ENCODE assay signal across 24 mouse cellular contexts in the genomic region with DNA sequence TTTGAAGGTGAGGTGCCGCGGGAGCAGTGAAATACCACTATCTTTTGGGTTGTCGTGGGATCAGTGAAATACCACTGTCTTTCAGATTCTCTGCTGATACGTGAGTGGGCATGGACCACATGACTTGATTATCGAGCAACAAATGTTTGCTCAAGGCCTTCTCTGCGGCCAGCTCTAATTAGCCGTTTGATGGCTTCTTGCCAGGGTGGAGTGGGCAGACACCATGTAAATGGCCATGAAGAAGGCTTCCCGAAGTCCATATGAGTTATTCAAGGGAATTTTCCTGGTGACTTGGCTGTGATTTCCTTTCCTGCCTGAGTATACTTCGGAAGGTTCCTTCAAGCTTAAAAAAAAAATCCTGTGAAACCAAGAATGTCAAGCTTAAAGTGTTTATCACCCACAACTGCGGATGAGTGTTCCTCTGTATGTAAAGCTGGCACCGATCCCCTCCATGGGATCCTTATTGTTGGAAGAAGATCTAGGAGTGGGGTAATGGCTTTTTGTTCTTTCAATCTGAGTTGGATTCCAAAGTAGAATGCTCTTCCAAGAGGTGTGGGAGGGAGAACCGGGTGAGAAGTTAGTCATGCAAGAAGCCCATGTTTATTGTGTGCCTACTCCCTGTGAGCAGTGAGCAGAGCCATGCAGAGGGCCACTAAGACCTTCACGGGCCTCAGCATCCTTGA.
DNase-seq lines count a peak whose midpoint lies in the region; ATAC-seq and TF ChIP-seq lines count a peak whose summit lies in the region.
"Had no signal": no experiment of that assay in that cellular context is flagged by ENCODE, and none has a peak within 500 bp of the region (broad histone marks: within the 10 kb centered on the region; RNA-seq: fewer than 3 reads in every experiment).

No protein-coding gene starts in this region.

- DNase-seq in cerebellum, postnatal 14 days: peak; percentile 50 to 53
- DNase-seq in cerebellum, postnatal 25 days: no peak
- peak; percentile 62 to 63 for DNase-seq in left cerebral cortex, adult 18-20 months (ENCODE audit: low spot score in 2 of 2)
- DNase-seq in left cerebral cortex, adult 11 months (ENCODE audit: low spot score): no peak
- DNase-seq in Muller cell, postnatal 12 days (ENCODE audit: inconsistent ontology term): peak; percentile 61
- DNase-seq in left cerebral cortex, adult 2 months (ENCODE audit: extremely low spot score in 1 of 2, low spot score in 2 of 2): peak in 1 of 2 experiments; percentile 45
- DNase-seq: adrenal gland, adult 2 months; cerebellum, adult 11 months; cerebellum, postnatal 36 days; heart, adult 11 months; kidney, adult 9 months; kidney, postnatal 4 days; thymus, adult 2 months had no signal

- H3K36me3 ChIP-seq in liver, embryonic 12.5 days: no peaks in the 10 kb centered on the region
- H3K36me3 ChIP-seq: heart, embryonic 12.5 days; intestine, embryonic 15.5 days; limb, embryonic 13.5 days; lung, embryonic 15.5 days; midbrain, embryonic 12.5 days; neural tube, embryonic 13.5 days had no signal

- TF ChIP-seq CTCF in left cerebral cortex, adult 2 months (IDR thresholded peaks at IDR 0.05): no peak

- H3K9me3 ChIP-seq in liver, embryonic 12.5 days (replicated peaks): no peaks in the 10 kb centered on the region
- H3K9me3 ChIP-seq: heart, embryonic 12.5 days; intestine, embryonic 15.5 days; limb, embryonic 13.5 days; lung, embryonic 15.5 days; midbrain, embryonic 12.5 days; neural tube, embryonic 13.5 days had no signal

- H3K4me2 ChIP-seq in liver, embryonic 12.5 days: no peak overlapping the region
- H3K4me2 ChIP-seq: heart, embryonic 12.5 days; hindbrain, embryonic 14.5 days; intestine, embryonic 15.5 days; limb, embryonic 13.5 days; lung, embryonic 15.5 days; midbrain, embryonic 12.5 days; neural tube, embryonic 13.5 days had no signal

- no peaks in the 10 kb centered on the region; the same call in 1 of the 2 replicates for H3K27me3 ChIP-seq in liver, embryonic 12.5 days (replicated peaks)
- H3K27me3 ChIP-seq: CH12.LX; heart, embryonic 12.5 days; intestine, embryonic 15.5 days; limb, embryonic 13.5 days; lung, embryonic 15.5 days; midbrain, embryonic 12.5 days; neural tube, embryonic 13.5 days had no signal

- WGBS in liver, embryonic 12.5 days (ENCODE audit: insufficient replicate concordance): 75% methylated on average over 13 of the region's 13 CpGs

- intact Hi-C loops in left cerebral cortex, adult 2 months (cut with DNase I): loop anchor here (2.0 kb wide), 1 partner anchor 16 kb away; no protein-coding TSS in a partner anchor

- H3K27ac ChIP-seq in left cerebral cortex, adult 2 months: peak overlapping the region; percentile 85
- no peak overlapping the region for H3K27ac ChIP-seq in liver, embryonic 12.5 days
- H3K27ac ChIP-seq: hindbrain, embryonic 14.5 days; intestine, embryonic 15.5 days; limb, embryonic 13.5 days; liver, embryonic 14.5 days; lung, embryonic 15.5 days; midbrain, embryonic 12.5 days; neural tube, embryonic 13.5 days had no signal

- ATAC-seq in activated CD4-positive, CD25-positive, alpha-beta regulatory T cell, adult 4 months: no peak
- ATAC-seq in liver, embryonic 12.5 days: no peak
- ATAC-seq: intestine, embryonic 15.5 days had no signal

- no peak overlapping the region for H3K4me3 ChIP-seq in left cerebral cortex, adult 2 months
- no peak overlapping the region for H3K4me3 ChIP-seq in liver, embryonic 12.5 days
- H3K4me3 ChIP-seq: heart, embryonic 12.5 days; intestine, embryonic 15.5 days; limb, embryonic 13.5 days; lung, embryonic 15.5 days; midbrain, embryonic 12.5 days; neural tube, embryonic 13.5 days had no signal

- H3K4me1 ChIP-seq in liver, embryonic 12.5 days: no peaks in the 10 kb centered on the region
- H3K4me1 ChIP-seq: heart, embryonic 12.5 days; intestine, embryonic 15.5 days; lung, embryonic 15.5 days; midbrain, embryonic 12.5 days; neural tube, embryonic 13.5 days had no signal

- no peak overlapping the region for H3K9ac ChIP-seq in liver, embryonic 12.5 days
- H3K9ac ChIP-seq: heart, embryonic 12.5 days; hindbrain, embryonic 14.5 days; intestine, embryonic 15.5 days; limb, embryonic 13.5 days; liver, embryonic 14.5 days; lung, embryonic 15.5 days; midbrain, embryonic 12.5 days; neural tube, embryonic 13.5 days had no signal

Comparison
In these comparisons a context has a peak if more than half of its experiments do, and no peak if none do; other contexts are left out.
1. DNase-seq: peak in cerebellum, postnatal 14 days (2 of 2), left cerebral cortex, adult 18-20 months (2 of 2) and Muller cell, postnatal 12 days (single experiment); none in cerebellum, postnatal 25 days (0 of 2) and left cerebral cortex, adult 11 months (single experiment).